Mouse (Mus musculus) mouse trophoblast stem cell (cell line): ENCODE data around the gene Parp8.

Experiments used
- in situ Hi-C, 2 experiments: fragments of 300-500 bp; cut with MseI, MboI; formaldehyde crosslinking; loops; 2 replicates in 1 of 2; 3 replicates in 1 of 2; pipeline ENCODE4 v1.15.1; 2025

Gene Parp8

GRCm38 (mm10) chr13:117018676-117019075 is 6.7 kb downstream of the Parp8 start:
- in situ Hi-C loops, result no loop called here

DNA sequence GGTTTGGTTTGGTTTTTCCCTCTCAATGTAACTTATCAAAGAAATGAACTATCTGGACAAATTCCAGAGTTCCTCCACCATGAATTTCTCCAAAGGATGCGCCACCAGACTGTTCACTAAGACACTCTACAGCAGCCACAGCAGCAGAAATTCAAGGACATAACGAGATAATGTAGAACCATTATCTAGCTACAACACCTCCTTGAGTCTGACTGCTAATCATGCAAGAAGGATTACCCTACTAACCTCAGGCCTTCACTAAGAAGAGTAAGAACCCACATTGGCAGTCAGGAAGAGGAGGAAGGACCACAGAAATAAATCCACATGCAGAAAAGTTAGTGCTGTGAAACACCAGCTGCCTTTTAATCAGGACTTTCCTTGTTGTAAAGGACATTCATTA is 11.8 kb downstream of the Parp8 start:
- in situ Hi-C loops, result no loop called here

GRCm38 (mm10) chr13:117012031-117012430 is 13.3 kb downstream of the Parp8 start:
- in situ Hi-C loops, result no loop called here

GRCm38 (mm10) chr13:117010143-117010542 is 15.2 kb downstream of the Parp8 start:
- in situ Hi-C loops, result no loop called here

DNA sequence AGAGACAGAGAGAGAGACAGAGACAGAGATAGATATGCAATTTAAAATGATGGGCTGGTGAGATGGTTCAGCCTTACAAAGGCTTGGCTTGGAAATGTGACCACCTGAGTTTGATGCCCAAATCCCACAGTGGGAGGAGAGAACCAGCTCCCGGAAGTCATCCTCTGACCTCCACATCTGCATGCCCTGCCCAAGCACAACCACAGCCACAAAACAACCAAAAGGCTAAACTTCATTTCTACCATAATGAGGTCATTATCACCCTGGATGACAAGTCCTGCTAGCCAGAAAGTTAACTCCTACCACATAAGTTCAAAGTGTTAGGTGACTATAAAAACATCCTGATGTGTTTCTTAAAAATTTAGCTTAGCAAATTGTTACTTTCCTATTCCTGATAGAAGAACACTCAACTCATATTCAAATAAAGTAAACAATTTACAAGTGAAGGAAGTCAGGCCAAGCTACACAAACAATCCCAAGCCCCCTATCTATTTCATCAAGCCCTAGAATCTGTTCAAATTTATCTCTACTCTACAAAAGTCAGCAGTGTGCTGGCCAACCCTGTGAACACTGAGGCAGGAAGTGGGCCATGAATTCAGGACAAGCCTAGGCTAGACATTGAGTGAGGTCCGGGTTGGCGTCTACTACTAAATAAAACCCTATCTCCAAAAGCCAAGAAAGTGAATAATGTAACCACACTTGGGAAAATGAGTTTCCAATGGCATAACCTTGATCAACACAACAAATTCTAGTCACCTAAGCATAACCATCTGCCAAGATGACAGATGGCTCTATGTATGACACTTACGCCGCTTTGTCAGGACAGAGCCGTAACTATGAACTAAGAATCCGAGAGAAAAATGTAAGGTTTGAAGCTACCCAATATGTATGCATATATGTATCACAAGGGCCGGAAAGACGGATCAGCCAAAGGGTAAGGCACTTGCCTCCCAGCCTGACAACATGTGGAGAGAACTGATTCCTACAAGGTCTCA is 17.0 kb downstream of the Parp8 start:
- in situ Hi-C loops, result no loop called here

DNA sequence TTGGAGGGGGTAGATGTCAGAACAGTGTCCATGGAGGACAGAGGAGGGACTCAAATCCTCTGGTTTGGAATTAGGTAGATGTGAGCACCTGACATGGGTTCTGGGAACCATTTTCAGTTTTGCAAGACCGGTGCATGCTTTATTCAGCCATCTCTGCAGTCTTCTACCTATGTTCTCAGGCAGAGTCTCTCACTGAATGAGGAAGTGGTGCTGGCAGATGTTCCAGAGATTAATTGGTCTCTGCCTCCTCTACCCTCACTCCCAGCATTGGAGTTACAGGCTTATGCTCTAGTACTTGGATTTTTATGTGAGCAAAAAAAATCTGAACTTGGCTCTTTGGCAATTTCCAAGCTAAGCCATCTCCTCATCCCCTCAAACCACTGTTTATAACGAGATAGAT is 17.8 kb downstream of the Parp8 start:
- in situ Hi-C loops, result no loop called here

- in situ Hi-C loops, result no loop called here
These were observed 18.7 kb downstream of the Parp8 start for GRCm38 (mm10) chr13:117006638-117007037.

DNA sequence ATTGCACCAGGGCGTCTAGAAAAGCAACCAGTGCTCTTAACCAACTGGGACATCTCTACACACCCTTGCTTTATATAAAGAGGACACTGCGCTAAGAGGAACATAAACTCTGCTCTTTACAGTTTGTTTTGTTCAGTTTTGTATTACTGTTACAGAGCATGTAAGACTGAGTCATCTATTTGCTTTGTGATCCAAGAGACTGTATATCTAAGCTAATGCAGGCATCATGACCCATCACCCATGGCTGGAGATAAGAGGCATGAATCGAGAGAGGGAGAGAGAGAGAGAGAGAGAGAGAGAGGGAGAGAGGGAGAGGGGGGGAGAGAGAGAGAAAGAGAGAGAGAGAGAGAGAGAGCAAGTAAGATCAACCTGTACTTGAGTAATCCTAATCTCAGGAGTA is 24.8 kb downstream of the Parp8 start:
- in situ Hi-C loops, result no loop called here

GRCm38 (mm10) chr13:116991560-116991959 is 33.8 kb downstream of the Parp8 start:
- in situ Hi-C loops, result no loop called here

- in situ Hi-C loops, result no loop called here
These were observed 35.0 kb downstream of the Parp8 start for GRCm38 (mm10) chr13:116990327-116990726.

DNA sequence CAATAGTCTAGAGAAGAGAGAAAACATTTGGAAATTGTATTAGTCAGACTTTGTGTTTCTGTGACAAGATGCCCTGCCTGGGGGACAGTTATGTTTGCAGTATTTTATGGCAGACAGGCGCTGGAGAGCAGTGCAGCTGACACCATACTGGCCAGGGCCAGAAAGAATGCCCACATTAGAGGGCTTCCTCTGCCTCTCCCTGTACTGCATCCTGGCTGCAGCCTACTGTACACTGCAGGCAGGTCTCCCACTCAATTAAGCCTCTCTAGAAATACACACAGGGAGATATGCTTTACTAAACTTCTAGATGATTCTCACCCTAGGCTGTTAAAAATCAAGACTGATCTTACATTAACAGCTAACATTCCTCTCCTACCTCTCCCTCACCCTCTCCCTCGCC is 36.6 kb downstream of the Parp8 start:
- in situ Hi-C loops, result no loop called here

DNA sequence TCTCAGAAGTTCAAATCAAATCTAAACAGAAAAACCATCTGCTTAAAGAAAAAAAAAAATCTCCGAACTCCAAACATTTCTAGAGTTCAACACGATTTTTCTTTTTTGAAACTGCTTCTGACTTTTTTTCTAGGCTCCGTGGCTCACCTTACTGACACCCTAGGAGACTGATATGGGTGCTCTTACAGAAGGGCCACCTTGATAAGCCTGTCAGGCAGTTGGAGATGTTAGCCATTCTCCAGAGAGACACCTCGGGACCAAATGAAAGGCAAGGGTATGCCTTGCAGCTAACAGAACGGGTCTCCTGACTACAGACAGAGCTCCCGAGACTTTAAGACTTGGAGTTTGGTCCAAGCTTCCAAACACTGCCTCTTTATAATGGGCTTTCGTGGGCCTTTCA is 37.1 kb downstream of the Parp8 start:
- in situ Hi-C loops, result no loop called here

GRCm38 (mm10) chr13:116987284-116987683 is 38.1 kb downstream of the Parp8 start:
- in situ Hi-C loops, result no loop called here

DNA sequence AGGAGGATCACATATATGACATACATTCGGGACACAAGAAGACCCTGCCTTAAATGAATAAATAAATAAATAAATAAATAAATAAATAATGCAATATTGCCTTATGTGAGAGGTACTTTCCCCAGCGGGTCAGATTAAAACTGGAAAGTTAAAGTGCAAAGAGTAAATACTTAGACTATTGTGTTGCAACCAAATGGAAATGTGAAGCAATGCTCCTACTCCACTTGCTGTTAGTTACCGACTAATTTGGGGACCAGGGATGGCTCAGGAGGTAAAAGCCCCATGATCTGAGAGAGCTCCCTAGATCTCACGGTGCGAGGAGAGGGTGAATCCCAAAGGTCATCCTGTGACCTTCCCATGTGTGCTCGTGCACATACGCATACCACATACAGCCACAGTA is 38.7 kb downstream of the Parp8 start:
- in situ Hi-C loops, result no loop called here

GRCm38 (mm10) chr13:116974081-116974860 is 51.1 kb downstream of the Parp8 start:
- in situ Hi-C loops, result no loop called here

DNA sequence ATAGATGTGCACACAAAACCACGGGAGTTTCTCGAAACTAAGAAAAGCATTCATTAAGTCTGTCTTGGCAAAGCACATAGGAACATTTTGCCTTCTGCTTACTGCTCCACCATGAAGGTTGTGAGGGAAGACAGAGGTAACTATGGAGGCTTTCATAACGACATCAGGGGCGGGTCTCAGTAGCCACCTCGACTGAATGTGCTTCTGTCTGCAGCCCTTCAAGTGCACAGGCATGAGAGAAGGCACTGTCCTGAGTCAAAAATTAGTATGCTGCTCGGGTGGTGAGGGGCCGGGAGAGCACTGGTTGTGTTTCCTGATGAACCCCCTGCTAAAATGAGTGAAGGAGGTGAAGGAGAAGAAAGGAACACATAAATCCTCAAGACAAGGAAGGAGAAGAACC is 51.8 kb downstream of the Parp8 start:
- in situ Hi-C loops, result no loop called here

GRCm38 (mm10) chr13:116972036-116972611 is 53.2 kb downstream of the Parp8 start:
- in situ Hi-C loops, result no loop called here

GRCm38 (mm10) chr13:116970706-116971428 is 54.5 kb downstream of the Parp8 start:
- in situ Hi-C loops, result no loop called here

DNA sequence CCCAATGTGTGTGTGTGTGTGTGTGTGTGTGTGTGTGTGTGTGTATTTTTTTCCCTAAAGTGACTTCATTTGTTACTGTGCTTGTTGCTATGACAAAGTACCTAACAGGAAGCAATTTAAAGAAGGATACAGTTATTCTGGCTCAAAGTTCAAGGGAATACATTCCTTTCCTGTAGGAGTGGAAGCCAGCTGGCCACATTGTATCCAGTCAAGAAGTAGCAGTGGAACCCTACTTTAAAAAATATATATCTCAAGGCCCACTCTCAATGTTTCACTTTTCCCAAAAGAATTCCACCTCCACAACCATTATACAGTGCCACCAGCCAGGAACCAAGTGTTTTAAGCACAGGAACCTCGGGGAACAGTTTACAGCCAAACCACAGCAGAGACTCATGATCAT is 55.7 kb downstream of the Parp8 start:
- in situ Hi-C loops, result no loop called here

- in situ Hi-C loops, result no loop called here
These were observed 56.4 kb downstream of the Parp8 start for GRCm38 (mm10) chr13:116968906-116969305.

DNA sequence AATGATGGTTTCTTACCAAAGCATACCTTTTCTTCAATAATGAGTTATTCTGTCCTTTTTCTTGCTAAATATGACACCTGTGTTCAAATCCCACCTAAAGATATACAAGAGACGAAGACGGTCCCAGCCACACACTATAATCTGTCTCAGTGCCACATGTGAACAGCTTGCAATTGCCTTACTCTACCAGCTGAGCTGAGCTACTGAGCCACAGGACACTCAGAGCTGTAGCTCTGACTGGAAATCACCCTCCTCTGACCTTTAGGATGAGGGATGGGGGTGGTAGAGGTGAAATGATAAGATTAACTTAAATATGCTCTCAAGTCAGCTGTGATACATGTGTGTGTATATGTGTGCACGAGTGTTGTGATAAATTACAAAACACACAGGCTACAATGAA is 57.9 kb downstream of the Parp8 start:
- in situ Hi-C loops, result no loop called here
